Mouse (Mus musculus) brain, adult 2 months (tissue): ENCODE data around the gene Il27.

Source experiments
- DNase-seq: peaks from one replicate; pipeline ENCODE4 v3.0.0; 2011; ENCODE audit warnings: low read depth, low spot score

Il27 gene

DNA sequence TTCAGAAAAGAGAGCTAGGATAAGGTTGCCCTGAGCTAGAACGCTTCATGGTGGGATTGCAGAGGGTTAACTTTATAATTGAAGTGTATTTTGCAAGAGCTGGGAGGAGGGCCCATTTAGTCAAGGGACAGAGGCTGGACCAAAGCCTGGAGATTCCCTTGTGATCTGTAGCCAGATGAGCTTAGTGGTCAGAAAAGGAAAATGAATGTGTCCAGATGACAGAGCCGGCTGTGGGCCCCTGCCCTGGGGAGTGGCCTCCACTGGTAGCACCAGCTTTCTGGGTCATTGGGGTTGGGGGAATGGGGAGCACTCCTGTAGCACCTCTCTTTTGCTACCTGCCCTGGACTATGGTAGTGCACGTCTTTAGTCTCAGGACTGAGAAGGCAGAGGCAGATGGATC is 12.3 kb upstream of the Il27 start:
- peak; percentile 71 for DNase-seq

DNA sequence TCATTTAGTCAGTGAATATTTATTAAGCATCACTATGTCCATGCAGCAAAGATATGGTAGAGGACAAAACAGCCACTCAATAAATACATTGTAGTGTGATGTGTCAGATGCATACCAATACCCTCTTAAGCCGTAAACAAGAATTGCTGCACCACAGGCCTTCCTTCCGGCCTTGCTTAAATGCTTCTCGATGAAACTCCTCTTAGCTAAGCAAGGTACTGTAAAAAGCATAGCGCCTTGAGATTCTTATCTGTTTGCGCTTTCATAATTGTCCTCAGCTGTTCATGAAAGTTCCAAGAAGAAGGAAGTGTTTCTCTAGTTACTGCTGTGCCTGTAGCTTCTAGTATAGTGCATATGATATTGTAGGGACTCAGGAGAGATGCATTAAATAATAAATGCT is 11.9 kb upstream of the Il27 start:
- DNase-seq: no peak

DNA sequence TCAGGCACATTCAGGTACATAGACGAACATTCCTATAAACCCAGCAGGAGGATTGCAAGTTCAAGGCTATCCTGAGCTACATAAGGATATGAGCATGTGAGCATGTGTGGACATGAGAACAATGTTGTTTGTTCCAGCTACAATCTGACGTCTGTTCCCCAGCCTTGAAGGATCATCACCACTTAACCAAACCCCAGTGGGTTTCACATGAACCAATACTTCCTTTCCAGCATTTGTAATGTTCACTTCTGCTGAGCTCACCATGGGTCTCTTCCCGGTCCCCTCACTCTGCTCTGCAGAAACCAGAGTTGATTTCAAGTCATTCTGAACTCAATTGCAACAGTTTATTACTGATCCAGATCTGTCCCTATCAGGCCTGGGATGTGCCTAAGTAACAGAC is 7.9 kb upstream of the Il27 start:
- DNase-seq: no peak

DNA sequence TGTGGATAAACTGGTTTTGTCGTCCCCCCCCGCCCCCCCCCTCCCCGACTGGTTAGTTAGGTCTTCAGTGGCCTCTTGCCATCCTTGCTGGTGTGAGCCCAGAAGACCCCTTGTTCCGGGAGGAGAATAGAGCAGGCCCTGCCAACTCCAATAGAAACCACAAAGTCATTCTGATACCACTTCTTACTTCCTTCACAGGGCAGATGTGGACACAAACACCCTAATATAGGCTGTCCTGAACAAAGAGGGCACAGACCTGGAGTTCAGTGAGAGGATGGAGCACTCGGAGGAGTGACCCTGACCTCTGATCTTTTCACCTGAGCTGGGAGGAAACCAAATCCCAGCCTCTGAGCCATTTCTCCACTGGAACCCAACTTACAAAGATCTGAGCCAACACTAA is 7.2 kb upstream of the Il27 start:
- DNase-seq: no peak

DNA sequence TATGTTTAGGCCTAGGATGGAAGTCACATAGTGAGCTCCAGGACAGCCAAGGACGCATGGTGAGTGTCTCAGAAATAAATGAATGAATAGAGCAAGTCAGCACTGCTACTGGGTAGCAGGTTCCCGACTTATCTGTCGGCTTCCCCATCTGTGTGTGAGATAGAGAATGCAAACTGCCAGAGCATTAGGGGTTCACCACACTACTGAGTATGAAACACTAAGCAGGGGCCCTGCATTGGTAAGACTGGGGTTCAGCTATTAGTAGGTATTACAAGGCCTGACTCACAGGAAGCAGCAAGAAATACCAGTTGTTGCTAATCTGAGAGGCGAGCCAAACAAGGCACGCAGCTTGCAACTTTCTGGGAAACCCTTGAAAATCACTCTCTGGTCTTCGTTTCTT is 4.2 kb upstream of the Il27 start:
- peak; percentile 12 for DNase-seq

DNA sequence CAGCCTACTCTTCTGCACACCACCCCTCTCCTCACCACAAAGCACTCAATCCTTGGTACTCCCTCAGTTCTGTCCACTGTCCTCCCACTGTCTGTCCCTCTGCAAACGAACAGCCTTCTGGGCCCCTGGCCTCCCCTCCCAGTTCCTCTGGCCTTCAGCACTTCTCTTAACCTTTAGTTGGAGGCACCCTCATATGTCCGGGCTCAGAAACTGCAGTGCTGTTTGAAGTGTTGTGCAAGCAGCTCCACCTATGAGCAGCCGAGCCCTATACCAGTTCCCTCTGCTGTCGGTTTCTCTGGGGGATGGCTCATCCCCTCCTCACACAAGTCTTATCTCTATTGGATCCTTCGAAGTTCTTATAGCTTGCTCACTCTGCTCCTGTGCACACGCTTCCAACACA is 1.7 kb upstream of the Il27 start:
- no peak for DNase-seq

DNA sequence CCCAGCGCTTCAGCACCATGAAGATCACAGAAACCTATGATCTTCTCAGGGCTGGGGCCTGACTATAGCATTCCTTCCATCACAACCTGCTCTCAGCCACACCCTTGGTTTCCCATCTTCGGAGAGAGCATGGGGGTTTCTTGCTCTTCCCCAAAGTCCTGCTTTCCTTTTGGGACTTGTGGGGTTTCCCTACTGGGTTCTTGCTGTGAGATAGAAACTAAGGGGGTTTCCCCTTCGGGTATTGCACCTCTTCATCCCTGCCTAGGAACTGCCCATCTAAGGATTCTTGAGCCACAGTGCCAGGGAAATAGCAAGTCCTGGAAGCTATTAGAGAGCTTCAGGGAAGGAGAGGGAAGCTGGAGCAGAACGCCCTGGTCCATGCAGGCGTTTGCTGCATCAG is 1.1 kb upstream of the Il27 start:
- DNase-seq: no peak

DNA sequence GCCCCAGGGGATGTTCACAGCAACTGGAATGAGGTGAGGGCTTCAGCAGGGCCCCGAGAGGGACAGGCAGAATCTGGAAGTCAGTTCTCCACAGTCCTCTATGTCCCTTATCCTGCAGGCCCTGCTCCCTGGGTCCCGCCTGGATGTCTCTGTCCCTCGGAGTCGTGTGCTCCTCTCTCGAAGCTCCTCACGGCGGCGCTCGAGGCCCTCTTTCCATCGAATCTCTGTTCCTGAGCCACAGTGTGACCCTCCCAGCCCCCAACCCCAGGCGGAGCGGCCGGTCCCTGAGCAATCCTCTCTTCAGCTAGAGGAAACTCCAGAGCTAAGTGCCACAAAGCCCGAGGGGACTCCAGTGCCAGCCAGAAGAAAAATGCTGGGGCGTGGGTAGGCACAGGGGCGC is 7.0 kb downstream of the Il27 start:
- DNase-seq: peak; percentile 60

DNA sequence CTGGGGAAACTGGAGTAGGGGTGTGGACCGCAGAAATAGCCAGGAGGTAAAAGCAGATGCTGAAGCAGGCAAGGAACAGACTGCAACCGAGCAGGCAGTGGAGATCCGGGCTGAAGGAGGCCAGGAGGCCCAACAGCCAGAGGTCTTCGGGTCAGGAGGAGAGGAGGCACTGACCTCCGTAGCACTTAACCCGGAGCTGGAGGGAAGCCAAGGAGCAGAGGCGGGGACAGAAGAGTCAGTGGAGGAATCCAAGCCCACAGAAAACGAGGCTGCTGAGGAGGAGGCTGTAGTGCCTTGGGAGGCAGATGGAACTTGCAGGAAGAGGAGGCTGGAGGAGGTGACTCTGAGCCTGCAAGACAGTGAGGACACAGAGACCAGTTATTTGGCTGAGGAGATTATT is 7.9 kb downstream of the Il27 start:
- peak; percentile 18 for DNase-seq

DNA sequence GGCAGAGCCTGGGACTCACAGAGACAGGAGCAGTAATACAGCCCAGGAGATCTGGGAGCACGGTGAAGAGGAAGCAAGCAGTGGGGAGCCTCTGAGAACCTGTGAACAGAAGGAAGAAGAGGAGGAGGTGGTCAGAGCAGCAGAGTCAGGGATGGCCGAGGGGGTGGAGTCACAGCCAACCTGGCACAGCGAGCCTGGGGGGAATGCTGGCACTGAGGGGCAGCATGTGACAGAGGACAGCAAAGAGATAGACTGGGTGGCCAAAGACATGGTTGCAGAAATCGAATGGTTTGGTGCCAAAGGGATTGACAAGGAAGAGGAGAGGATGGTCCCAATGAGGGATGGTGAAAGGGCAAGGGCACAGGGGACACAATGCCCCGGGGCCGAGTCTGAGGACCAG is 9.0 kb downstream of the Il27 start, which contains the start of gene Cln3:
Gene Cln3 (minus strand): TSS at position 101 of the 400 bp plus-strand sequence.
- DNase-seq: no peak

DNA sequence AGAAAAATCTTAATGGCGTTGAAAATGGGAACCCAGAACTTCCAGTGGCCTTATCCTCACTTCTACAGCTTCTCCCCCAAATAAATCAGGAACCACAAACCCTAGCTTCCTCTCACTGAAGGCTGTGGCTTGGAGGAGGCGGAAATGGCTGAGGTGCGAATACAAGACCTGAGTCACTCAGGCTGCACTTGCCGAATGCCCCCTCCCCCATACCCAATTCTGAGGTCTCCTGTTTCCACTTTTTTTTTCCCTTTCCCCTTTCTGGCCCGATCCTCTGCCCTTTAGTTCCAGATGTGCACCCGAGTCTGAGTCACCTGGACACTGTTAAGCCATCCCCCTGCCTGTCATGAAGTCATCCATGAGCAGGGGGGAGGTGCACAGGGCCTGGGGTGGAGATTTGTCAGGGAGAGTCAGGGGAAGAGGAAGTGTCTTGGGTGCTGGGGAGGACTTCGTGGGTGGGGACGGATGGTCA is 10.2 kb downstream of the Il27 start, which contains the start of gene Apobr:
Gene Apobr (plus strand): TSS at position 437 of the 472 bp plus-strand sequence.
- DNase-seq: peak; percentile 36

DNA sequence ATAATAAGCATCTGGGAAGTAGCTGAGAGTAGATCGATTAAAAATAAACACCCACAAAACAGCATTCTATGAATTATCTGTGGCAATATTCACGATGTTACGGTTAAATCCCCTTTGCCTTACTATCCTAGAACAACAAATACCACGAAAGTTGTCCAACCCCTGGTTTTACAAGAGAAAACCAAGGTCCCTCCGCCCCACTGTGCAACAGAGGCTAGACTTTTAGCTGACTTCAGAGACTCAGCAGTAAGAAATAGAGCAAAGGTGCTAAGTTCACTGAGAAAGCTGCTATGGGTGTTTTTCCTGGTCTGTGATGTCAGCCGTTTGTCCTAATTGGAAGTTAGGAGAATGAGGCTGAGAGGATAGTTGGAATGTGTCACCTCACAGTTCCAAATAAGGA is 11.0 kb downstream of the Il27 start:
- DNase-seq: peak; percentile 20

DNA sequence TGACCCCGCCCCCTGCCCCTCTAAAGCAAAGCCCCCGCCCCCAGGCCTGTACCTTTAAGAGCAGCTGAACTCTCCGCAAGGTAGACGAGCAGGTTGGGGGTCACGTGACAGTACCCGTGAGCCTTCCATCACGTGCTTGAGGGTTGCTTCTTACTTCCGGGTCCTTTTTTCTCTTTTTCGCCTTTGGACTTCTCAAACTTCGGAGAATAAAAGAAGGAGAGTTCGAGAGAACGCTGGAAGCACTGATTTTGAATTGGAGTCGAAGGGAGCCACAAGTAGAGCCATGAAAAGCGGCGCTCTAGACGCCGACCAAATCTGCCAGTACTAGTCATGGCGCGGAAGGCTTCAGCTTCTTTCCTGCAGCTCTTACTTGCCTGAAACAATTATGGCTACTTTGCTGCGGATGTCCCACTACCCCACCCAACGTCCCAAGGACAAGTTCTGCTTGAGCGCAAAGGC is 11.5 kb downstream of the Il27 start:
- peak; percentile 96 for DNase-seq

DNA sequence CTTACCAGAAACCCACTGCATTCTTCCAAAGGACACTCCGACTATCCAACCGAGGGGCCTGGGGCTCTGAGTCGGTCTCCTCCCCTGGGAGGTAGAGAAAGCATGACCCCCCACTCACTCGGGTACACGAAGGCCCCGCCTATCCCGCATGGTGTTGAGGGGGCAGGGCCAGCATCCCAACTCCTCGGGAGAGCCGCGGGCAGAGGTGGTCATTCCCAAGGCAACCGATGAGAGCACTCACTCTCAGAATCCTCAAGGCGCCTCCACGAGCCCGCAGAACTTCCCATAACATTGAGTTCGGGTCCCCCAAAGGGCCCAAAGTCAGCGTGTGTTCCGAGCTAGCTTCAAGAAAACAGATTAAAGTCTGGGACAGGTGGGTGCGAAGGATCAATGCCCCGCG is 12.0 kb downstream of the Il27 start:
- DNase-seq: peak; percentile 30

DNA sequence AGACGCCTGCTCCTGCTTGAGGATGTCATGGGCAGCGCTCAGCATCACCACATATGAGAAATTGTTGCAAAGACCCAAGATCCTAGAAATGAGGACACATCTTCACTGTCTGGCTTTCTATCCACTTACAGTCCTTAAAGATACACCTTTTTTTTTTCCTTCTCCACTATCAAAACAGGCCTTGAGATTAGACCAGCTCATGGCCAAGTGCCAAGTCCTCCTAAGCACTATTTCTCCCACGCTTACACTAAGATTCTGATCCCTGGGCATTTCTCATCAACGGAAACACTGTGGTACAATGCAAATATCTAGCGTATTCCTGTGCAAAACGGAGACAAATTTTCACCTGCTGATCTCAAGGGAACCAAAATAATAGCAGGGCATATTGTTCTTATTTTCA is 13.1 kb downstream of the Il27 start:
- DNase-seq: peak; percentile 35

DNA sequence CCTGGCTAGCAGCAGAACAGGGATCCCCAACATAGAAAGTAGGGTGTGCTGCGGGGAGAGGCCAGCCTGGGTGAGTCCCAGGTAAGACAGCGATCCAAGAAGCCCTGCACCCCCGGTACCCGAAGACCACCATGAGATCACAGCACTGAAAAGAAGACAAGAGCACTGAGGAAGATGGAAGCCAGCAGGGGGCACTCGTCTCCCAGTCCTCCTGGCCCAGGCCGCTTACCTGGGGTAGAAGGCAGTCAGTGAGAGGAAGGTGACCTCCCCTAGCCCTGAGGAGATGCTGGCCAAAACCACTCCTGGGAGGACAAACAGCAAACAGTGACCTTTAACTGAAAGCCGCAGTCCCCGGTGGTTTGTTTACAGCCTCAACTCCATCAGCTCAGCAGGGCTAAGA is 15.6 kb downstream of the Il27 start:
- peak; percentile 53 for DNase-seq

DNA sequence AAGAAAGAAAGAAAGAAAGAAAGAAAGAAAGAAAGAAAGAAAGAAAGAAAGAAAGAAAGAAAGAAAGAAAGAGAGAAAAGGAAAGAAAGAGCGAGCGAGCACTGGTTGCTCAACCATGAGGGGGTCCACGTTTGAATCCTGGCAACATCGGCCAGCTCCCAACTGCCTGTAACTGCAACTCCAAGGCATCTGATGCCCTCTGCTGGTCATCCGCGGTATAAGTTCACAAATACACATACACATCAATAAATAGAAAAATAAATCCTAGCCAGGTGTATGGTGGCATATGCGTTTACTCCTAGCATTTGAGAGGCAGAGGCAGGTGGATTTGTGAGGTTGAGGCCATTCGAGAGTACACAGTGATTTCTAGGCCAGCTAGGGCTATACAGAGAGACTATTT is 17.8 kb downstream of the Il27 start:
- peak; percentile 50 for DNase-seq

DNA sequence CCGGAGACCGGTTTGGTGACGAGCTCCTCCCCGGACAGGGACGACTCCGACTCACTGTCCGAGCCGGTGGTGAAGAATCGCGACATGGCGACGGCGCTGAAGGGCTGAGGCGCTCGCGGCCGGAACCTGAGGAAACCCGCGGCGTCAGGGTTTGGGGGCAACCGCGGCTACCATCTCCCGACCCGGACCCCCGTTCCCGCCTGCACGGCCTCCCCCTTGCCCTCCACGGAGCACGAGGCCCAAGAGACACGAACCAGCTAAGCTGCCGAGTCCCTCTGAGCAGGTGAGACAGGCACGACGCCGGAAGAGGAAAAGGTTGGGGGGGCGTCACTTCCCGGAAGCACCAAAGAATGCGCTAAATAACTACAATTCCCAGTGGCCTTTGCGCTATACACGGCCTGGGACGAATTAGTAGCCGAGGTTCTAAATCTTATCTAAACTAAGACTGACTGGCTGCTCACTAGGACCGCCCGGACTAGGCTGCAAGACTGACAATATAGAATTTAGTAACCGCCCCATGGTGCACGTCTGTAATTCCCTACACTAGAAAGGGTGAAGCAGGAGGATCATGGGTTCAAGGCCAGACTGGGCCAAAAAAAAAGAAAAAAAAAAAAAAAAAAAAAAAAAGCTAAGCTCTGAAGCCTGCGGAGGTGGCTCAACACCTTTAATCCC is 28.5 kb downstream of the Il27 start, which contains the start of gene Eif3c:
Gene Eif3c (minus strand): TSS at position 318 of the 672 bp plus-strand sequence.
- peak; percentile 97 for DNase-seq

DNA sequence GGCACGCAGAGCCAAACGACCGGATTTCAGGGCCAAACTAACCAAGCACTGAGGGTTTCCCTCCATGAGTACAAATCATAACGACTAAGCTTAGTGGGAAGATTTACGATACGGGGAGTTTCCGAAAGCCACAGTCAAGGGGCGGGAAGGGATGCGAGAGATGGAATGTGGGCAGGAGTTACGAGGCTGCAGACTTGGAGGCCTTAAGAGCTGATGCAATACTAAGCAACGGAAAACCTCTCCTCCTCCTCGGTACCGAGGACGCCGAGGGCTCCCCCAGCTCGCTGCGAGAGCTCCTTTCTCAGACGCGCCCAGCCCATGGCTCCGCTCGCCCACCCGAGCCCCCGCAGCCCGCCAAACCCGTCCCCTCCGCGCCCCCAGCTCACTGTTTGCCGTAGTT is 29.0 kb downstream of the Il27 start:
- peak; percentile 40 for DNase-seq

DNA sequence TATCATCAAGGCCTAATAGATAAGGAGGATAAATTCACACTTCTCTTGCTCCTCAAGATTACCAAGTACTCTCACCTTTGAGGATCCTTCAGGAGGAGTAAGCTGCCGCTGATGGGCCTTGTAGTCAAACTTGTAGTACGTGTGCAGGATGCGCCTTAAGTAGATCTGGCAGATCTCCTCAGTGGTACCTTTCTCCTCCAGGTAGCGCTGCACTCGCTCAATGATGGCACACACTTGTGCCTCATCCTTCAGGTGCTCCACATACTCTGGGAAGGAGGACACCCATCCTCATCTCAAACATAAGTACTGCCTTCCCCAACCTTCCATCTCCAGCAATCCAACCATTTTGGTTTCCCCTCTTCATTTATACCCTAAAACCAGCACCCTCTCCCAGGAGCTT is 38.1 kb downstream of the Il27 start:
- DNase-seq: no peak

DNA sequence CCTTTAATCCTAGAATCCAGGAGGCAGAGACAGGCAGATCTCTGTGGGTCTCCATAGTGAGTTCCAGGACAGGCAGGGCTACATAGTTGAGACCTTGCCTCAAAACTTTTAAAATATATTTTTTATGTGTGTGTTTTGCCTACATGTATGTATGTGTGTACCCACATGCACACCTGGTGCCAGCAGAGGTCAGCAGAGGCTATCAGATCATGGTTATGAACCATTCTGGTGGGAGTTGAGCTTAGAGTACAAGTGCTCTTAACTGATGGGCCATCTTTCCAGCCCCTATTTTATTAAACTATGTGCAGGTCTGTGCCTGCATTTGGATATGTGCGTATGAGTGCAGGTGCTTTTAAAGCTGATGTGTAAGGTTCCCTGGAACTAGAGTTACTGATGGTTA is 39.9 kb downstream of the Il27 start:
- no peak for DNase-seq

DNA sequence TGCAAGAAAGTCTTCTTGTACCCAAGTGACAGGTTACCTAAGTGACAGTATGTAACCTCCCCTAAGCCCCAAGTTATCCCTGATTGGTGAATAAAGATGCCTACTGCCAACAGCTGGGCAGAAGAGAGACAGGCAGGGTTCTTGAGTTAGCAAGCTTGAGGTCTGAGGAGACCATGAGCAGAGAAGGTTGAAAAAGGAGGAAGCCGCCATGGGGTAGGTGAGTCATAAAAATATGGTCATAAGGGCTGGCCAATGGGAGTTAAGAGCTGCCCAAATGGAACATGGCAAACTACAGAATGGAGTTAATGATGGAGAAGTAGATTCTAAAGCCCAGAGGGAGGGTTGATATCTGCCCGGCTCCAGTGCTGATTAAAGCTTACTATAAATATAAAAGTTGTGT is 49.1 kb downstream of the Il27 start:
- DNase-seq: no peak

DNA sequence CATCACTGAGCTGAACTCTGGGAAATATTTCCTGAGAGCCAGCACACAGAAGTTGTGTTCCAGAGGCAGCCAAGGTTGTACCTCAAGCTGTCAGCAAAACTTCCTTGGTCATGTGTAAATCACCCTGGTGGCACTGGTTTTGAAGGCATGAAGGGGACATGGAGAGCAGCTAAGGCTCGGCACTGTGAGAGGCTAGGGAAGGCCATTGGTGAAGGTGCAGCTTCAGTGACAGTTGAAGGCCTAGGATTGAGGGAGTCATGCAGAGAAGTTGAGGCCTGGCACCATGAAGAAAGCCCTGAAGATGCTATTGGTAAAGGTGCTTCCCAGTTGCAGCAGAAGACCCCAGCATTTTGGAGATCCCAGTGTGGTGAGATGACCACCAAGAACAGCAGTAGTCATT is 53.1 kb downstream of the Il27 start:
- no peak for DNase-seq
